Mouse (Mus musculus): ENCODE results near the gene Wasf2. TPM values are rescaled to one million over a fixed set of nuclear protein-coding genes. Genes with fewer than 3 reads are reported as not detected.
"Not testable (repeated sequence)": the region's sequence is repeated elsewhere in the genome, so short reads cannot be mapped to it uniquely, and the experiment has no call there.

Wasf2 gene
- polyA plus RNA-seq, 1 experiment from 2014 or later = 18.5 TPM

- no peak overlapping the region for H3K4me3 ChIP-seq (ENCODE audit: low read depth, low read length)
- no peaks in the 10 kb centered on the region for H3K9me3 ChIP-seq (ENCODE audit: control insufficient read depth, low read length)
- no peaks in the 10 kb centered on the region for H3K27me3 ChIP-seq (ENCODE audit: control insufficient read depth, insufficient read depth, low read length)
- no peak overlapping the region for H3K4me2 ChIP-seq (ENCODE audit: low read depth, low read length)
- H3K36me3 ChIP-seq (ENCODE audit: control insufficient read depth, insufficient read depth, low read length) = no peaks in the 10 kb centered on the region
- peaks cover 47% of the 10 kb centered on the region for H3K4me1 ChIP-seq (ENCODE audit: control insufficient read depth, insufficient read depth, low read length)
- H3K27ac ChIP-seq (ENCODE audit: low read depth, low read length) = no peak overlapping the region
- H3K9ac ChIP-seq (replicated peaks; ENCODE audit: low read depth, low read length) = no peak overlapping the region
- WGBS = 27% methylated on average over 1 of the region's 1 CpGs
- no peak for ATAC-seq (ENCODE audit: low read depth)
These were observed 36.0 kb upstream of the Wasf2 start for GRCm38 (mm10) chr4:133094255-133094654.

GRCm38 (mm10) chr4:133094936-133095733, 35.2 kb upstream of the Wasf2 start:
- H3K9me3 ChIP-seq (ENCODE audit: control insufficient read depth, low read length) = no peaks in the 10 kb centered on the region
- H3K4me3 ChIP-seq (ENCODE audit: low read depth, low read length) = no peak overlapping the region
- ATAC-seq (ENCODE audit: low read depth) = peak; percentile 73
- 22% methylated on average over 16 of the region's 16 CpGs for WGBS
- peak overlapping the region; percentile 34; the same call in 1 of the 2 replicates for H3K4me2 ChIP-seq (ENCODE audit: low read depth, low read length)
- H3K27me3 ChIP-seq (ENCODE audit: control insufficient read depth, insufficient read depth, low read length) = no peaks in the 10 kb centered on the region
- H3K4me1 ChIP-seq (ENCODE audit: control insufficient read depth, insufficient read depth, low read length) = peaks cover 43% of the 10 kb centered on the region
- peak overlapping the region; percentile 69 for H3K27ac ChIP-seq (ENCODE audit: low read depth, low read length)
- H3K9ac ChIP-seq (replicated peaks; ENCODE audit: low read depth, low read length) = no peak overlapping the region
- H3K36me3 ChIP-seq (ENCODE audit: control insufficient read depth, insufficient read depth, low read length) = no peaks in the 10 kb centered on the region

- not testable (repeated sequence) for H3K9ac ChIP-seq (replicated peaks; ENCODE audit: low read depth, low read length); H3K36me3 ChIP-seq (ENCODE audit: control insufficient read depth, insufficient read depth, low read length); ATAC-seq (ENCODE audit: low read depth); H3K27me3 ChIP-seq (ENCODE audit: control insufficient read depth, insufficient read depth, low read length); H3K4me3 ChIP-seq (ENCODE audit: low read depth, low read length); H3K9me3 ChIP-seq (ENCODE audit: control insufficient read depth, low read length)
- H3K4me2 ChIP-seq (ENCODE audit: low read depth, low read length) = peak overlapping the region; percentile 34; the same call in 1 of the 2 replicates
- WGBS = 4% methylated on average over 3 of the region's 3 CpGs
- H3K27ac ChIP-seq (ENCODE audit: low read depth, low read length) = peak overlapping the region; percentile 69
- peaks cover 37% of the 10 kb centered on the region for H3K4me1 ChIP-seq (ENCODE audit: control insufficient read depth, insufficient read depth, low read length)
These were observed 34.6 kb upstream of the Wasf2 start for GRCm38 (mm10) chr4:133095734-133096065.

GRCm38 (mm10) chr4:133096671-133097070, 33.6 kb upstream of the Wasf2 start:
- H3K9ac ChIP-seq (replicated peaks; ENCODE audit: low read depth, low read length); ATAC-seq (ENCODE audit: low read depth); H3K27ac ChIP-seq (ENCODE audit: low read depth, low read length); H3K9me3 ChIP-seq (ENCODE audit: control insufficient read depth, low read length); H3K36me3 ChIP-seq (ENCODE audit: control insufficient read depth, insufficient read depth, low read length); H3K27me3 ChIP-seq (ENCODE audit: control insufficient read depth, insufficient read depth, low read length); H3K4me2 ChIP-seq (ENCODE audit: low read depth, low read length): not testable (repeated sequence)
- Histone ChIP-seq H3K4me3 (ENCODE audit: low read depth, low read length) (peak overlapping the region; percentile 20; the same call in 1 of the 2 replicates), H3K4me1 (ENCODE audit: control insufficient read depth, insufficient read depth, low read length) (peaks cover 28% of the 10 kb centered on the region)
- WGBS = under 1% methylated on average over 13 of the region's 26 CpGs

GRCm38 (mm10) chr4:133101751-133102150, 28.6 kb upstream of the Wasf2 start:
- WGBS = 82% methylated on average over 9 of the region's 9 CpGs
- no peaks in the 10 kb centered on the region for H3K9me3 ChIP-seq (ENCODE audit: control insufficient read depth, low read length)
- H3K4me2 ChIP-seq (ENCODE audit: low read depth, low read length) = no peak overlapping the region
- H3K27me3 ChIP-seq (ENCODE audit: control insufficient read depth, insufficient read depth, low read length) = no peaks in the 10 kb centered on the region
- H3K4me1 ChIP-seq (ENCODE audit: control insufficient read depth, insufficient read depth, low read length) = no peaks in the 10 kb centered on the region
- no peak overlapping the region for H3K4me3 ChIP-seq (ENCODE audit: low read depth, low read length)
- no peak overlapping the region for H3K9ac ChIP-seq (replicated peaks; ENCODE audit: low read depth, low read length)
- no peak for ATAC-seq (ENCODE audit: low read depth)
- H3K36me3 ChIP-seq (ENCODE audit: control insufficient read depth, insufficient read depth, low read length) = no peaks in the 10 kb centered on the region
- H3K27ac ChIP-seq (ENCODE audit: low read depth, low read length) = no peak overlapping the region

GRCm38 (mm10) chr4:133103525-133104193, 26.6 kb upstream of the Wasf2 start:
- Histone ChIP-seq H3K27me3 (ENCODE audit: control insufficient read depth, insufficient read depth, low read length) (no peaks in the 10 kb centered on the region), H3K4me3 (ENCODE audit: low read depth, low read length) (no peak overlapping the region), H3K4me1 (ENCODE audit: control insufficient read depth, insufficient read depth, low read length) (no peaks in the 10 kb centered on the region), H3K9me3 (ENCODE audit: control insufficient read depth, low read length) (no peaks in the 10 kb centered on the region), H3K27ac (ENCODE audit: low read depth, low read length) (no peak overlapping the region), H3K4me2 (ENCODE audit: low read depth, low read length) (no peak overlapping the region; the same call in 1 of the 2 replicates), H3K36me3 (ENCODE audit: control insufficient read depth, insufficient read depth, low read length) (no peaks in the 10 kb centered on the region), H3K9ac (replicated peaks; ENCODE audit: low read depth, low read length) (no peak overlapping the region)
- ATAC-seq (ENCODE audit: low read depth) = no peak
- WGBS = 26% methylated on average over 14 of the region's 16 CpGs

- Histone ChIP-seq H3K4me2 (ENCODE audit: low read depth, low read length) (no peak overlapping the region), H3K36me3 (ENCODE audit: control insufficient read depth, insufficient read depth, low read length) (no peaks in the 10 kb centered on the region), H3K4me1 (ENCODE audit: control insufficient read depth, insufficient read depth, low read length) (no peaks in the 10 kb centered on the region), H3K27me3 (ENCODE audit: control insufficient read depth, insufficient read depth, low read length) (no peaks in the 10 kb centered on the region), H3K4me3 (ENCODE audit: low read depth, low read length) (no peak overlapping the region), H3K27ac (ENCODE audit: low read depth, low read length) (no peak overlapping the region), H3K9me3 (ENCODE audit: control insufficient read depth, low read length) (no peaks in the 10 kb centered on the region), H3K9ac (replicated peaks; ENCODE audit: low read depth, low read length) (no peak overlapping the region)
- ATAC-seq (ENCODE audit: low read depth) = no peak
- 35% methylated on average over 9 of the region's 10 CpGs for WGBS
These were observed 26.1 kb upstream of the Wasf2 start for GRCm38 (mm10) chr4:133104194-133104569.

GRCm38 (mm10) chr4:133106691-133107090, 23.6 kb upstream of the Wasf2 start:
- no peak overlapping the region for H3K4me2 ChIP-seq (ENCODE audit: low read depth, low read length)
- H3K36me3 ChIP-seq (ENCODE audit: control insufficient read depth, insufficient read depth, low read length) = no peaks in the 10 kb centered on the region
- H3K9me3 ChIP-seq (ENCODE audit: control insufficient read depth, low read length) = no peaks in the 10 kb centered on the region
- no peak overlapping the region for H3K27ac ChIP-seq (ENCODE audit: low read depth, low read length)
- WGBS = 97% methylated on average over 7 of the region's 7 CpGs
- ATAC-seq (ENCODE audit: low read depth) = no peak
- no peak overlapping the region for H3K4me3 ChIP-seq (ENCODE audit: low read depth, low read length)
- H3K4me1 ChIP-seq (ENCODE audit: control insufficient read depth, insufficient read depth, low read length) = no peaks in the 10 kb centered on the region
- H3K9ac ChIP-seq (replicated peaks; ENCODE audit: low read depth, low read length) = no peak overlapping the region
- no peaks in the 10 kb centered on the region for H3K27me3 ChIP-seq (ENCODE audit: control insufficient read depth, insufficient read depth, low read length)

GRCm38 (mm10) chr4:133107788-133108281, 22.5 kb upstream of the Wasf2 start:
- peak overlapping the region; percentile 16; the same call in 1 of the 2 replicates for H3K27ac ChIP-seq (ENCODE audit: low read depth, low read length)
- no peak overlapping the region for H3K4me2 ChIP-seq (ENCODE audit: low read depth, low read length)
- no peak overlapping the region for H3K4me3 ChIP-seq (ENCODE audit: low read depth, low read length)
- WGBS = 64% methylated on average over 13 of the region's 13 CpGs
- H3K9me3 ChIP-seq (ENCODE audit: control insufficient read depth, low read length) = no peaks in the 10 kb centered on the region
- H3K36me3 ChIP-seq (ENCODE audit: control insufficient read depth, insufficient read depth, low read length) = no peaks in the 10 kb centered on the region
- H3K4me1 ChIP-seq (ENCODE audit: control insufficient read depth, insufficient read depth, low read length) = no peaks in the 10 kb centered on the region
- no peak for ATAC-seq (ENCODE audit: low read depth)
- no peaks in the 10 kb centered on the region for H3K27me3 ChIP-seq (ENCODE audit: control insufficient read depth, insufficient read depth, low read length)
- H3K9ac ChIP-seq (replicated peaks; ENCODE audit: low read depth, low read length) = no peak overlapping the region

Data from neural tube, embryonic 14.5 days (tissue).